Mouse (Mus musculus): ENCODE data around the gene Ppp4r1. TPM values are rescaled to one million over a fixed set of nuclear protein-coding genes. Genes with fewer than 3 reads are reported as not detected.

The Ppp4r1 gene
- 16.9 and 24.9 TPM in 2 replicates for polyA plus RNA-seq (2012)

GRCm38 (mm10) chr17:65782551-65783141 is at the start of gene Ppp4r1:
Gene Ppp4r1, plus strand, starts transcription at chr17:65782573.

GRCm38 (mm10) chr17:65771951-65772934 is 10.1 kb upstream of the Ppp4r1 start, which contains the start of gene Rab31:
Gene Rab31, minus strand, starts transcription at chr17:65772752.

GRCm38 (mm10) chr17:65885697-65886529 is 103.5 kb downstream of the Ppp4r1 start, which contains the start of gene Ralbp1:
Gene Ralbp1, minus strand, starts transcription at chr17:65885798.

Other genes starting within 250 kb of the Ppp4r1 start
- gene Tmem232, start 241.8 kb upstream of the Ppp4r1 start, polyA plus RNA-seq (2012), result 0.04 TPM in 1 of 2 replicates, not detected in the other
- 139 and 168 TPM in 2 replicates for gene Vapa, start 169.0 kb upstream of the Ppp4r1 start, polyA plus RNA-seq (2012)
- not detected in 2 replicates for gene Txndc2, start 140.4 kb upstream of the Ppp4r1 start, polyA plus RNA-seq (2012)
- gene Rab31, start 9.8 kb upstream of the Ppp4r1 start, polyA plus RNA-seq (2012), result 29.7 and 37.5 TPM in 2 replicates
- gene Ralbp1, start 103.2 kb downstream of the Ppp4r1 start, polyA plus RNA-seq (2012), result 99.9 and 135 TPM in 2 replicates
- gene Twsg1, start 168.7 kb downstream of the Ppp4r1 start, polyA plus RNA-seq (2012), result 13.1 and 16.4 TPM in 2 replicates

Data from megakaryocyte-erythroid progenitor cell, adult 5 weeks (primary cell).